Mouse (Mus musculus) brain, embryonic 14.5 days (tissue): ENCODE measurements around the gene Hspa12a.

Experiments
- CTCF ChIP-seq: fragments of 200-500 bp; IDR thresholded peaks from 2 replicates; pipeline ENCODE4 v1.5.1; 2012; ENCODE audit warnings: inconsistent platforms, mild to moderate bottlenecking, moderate library complexity, borderline replicate concordance; ENCODE audit not compliant: insufficient read depth, insufficient read length; ENCODE audit errors: extremely low read depth
- POLR2A ChIP-seq: fragments of 200-500 bp; IDR thresholded peaks from 2 replicates; pipeline ENCODE4 v1.6.1; 2012; ENCODE audit warnings: mild to moderate bottlenecking, inconsistent platforms, borderline replicate concordance; ENCODE audit not compliant: poor library complexity, insufficient read depth, insufficient read length, severe bottlenecking; ENCODE audit errors: extremely low read depth

- no peak for TF ChIP-seq CTCF
- no peak for TF ChIP-seq POLR2A
Measured at GRCm38 (mm10) chr19:58776461-58776860, 167.0 kb downstream of the Hspa12a start.
